Mouse (Mus musculus): ENCODE data around the gene Kcnc3. TPM values are rescaled to one million over a fixed set of nuclear protein-coding genes. Genes with fewer than 3 reads are reported as not detected.
A peak's percentile ranks its signal among the peaks of the same experiment; 100 is the strongest.

The Kcnc3 gene
- total RNA-seq, 2 experiments from 2014 or later = 184 to 186 TPM

- peak overlapping the region; percentile 90 for H3K27ac ChIP-seq
- DNase-seq (ENCODE audit: low spot score in 2 of 2) = peak; percentile 41 to 64
- no peak for TF ChIP-seq CTCF (conservative IDR thresholded peaks at IDR 0.05)
- peak overlapping the region; percentile 99 for H3K4me3 ChIP-seq
Measured at GRCm38 (mm10) chr7:44553196-44553764, 37.2 kb upstream of the Kcnc3 start.

GRCm38 (mm10) chr7:44553826-44554225 is 36.6 kb upstream of the Kcnc3 start, which contains the start of gene Nr1h2:
TSS of gene Nr1h2 (minus strand) at chr7:44553951.
- Histone ChIP-seq H3K4me3 (peak within 1 kb of the TSS; percentile 99), H3K27ac (peak within 1 kb of the TSS; percentile 90)
- TF ChIP-seq CTCF (conservative IDR thresholded peaks at IDR 0.05) = peak; percentile 51
- DNase-seq (ENCODE audit: low spot score in 2 of 2) = peak; percentile 96 to 98

- no peak for DNase-seq (ENCODE audit: low spot score in 2 of 2)
- Histone ChIP-seq H3K4me3 (no peak overlapping the region), H3K27ac (no peak overlapping the region)
- TF ChIP-seq CTCF (conservative IDR thresholded peaks at IDR 0.05) = no peak
Measured at GRCm38 (mm10) chr7:44557629-44558028, 32.8 kb upstream of the Kcnc3 start.

GRCm38 (mm10) chr7:44560435-44561400 is 29.7 kb upstream of the Kcnc3 start:
- H3K27ac ChIP-seq = no peak overlapping the region
- DNase-seq (ENCODE audit: low spot score in 2 of 2) = peak; percentile 73 to 84
- H3K4me3 ChIP-seq = no peak overlapping the region
- peak; percentile 87 for TF ChIP-seq CTCF (conservative IDR thresholded peaks at IDR 0.05)

GRCm38 (mm10) chr7:44563284-44563683 is 27.2 kb upstream of the Kcnc3 start:
- no peak for DNase-seq (ENCODE audit: low spot score in 2 of 2)
- Histone ChIP-seq H3K27ac (no peak overlapping the region), H3K4me3 (no peak overlapping the region)
- no peak for TF ChIP-seq CTCF (conservative IDR thresholded peaks at IDR 0.05)

GRCm38 (mm10) chr7:44564486-44564885 is 26.0 kb upstream of the Kcnc3 start:
- H3K27ac ChIP-seq = no peak overlapping the region
- no peak for TF ChIP-seq CTCF (conservative IDR thresholded peaks at IDR 0.05)
- no peak for DNase-seq (ENCODE audit: low spot score in 2 of 2)
- H3K4me3 ChIP-seq = no peak overlapping the region

GRCm38 (mm10) chr7:44565414-44565813 is 25.1 kb upstream of the Kcnc3 start:
- H3K27ac ChIP-seq = no peak overlapping the region
- no peak for TF ChIP-seq CTCF (conservative IDR thresholded peaks at IDR 0.05)
- H3K4me3 ChIP-seq = no peak overlapping the region
- no peak for DNase-seq (ENCODE audit: low spot score in 2 of 2)

- no peak overlapping the region for H3K27ac ChIP-seq
- no peak overlapping the region for H3K4me3 ChIP-seq
- DNase-seq (ENCODE audit: low spot score in 2 of 2) = no peak
- no peak for TF ChIP-seq CTCF (conservative IDR thresholded peaks at IDR 0.05)
Measured at GRCm38 (mm10) chr7:44568803-44569202, 21.7 kb upstream of the Kcnc3 start.

GRCm38 (mm10) chr7:44570989-44571388 is 19.5 kb upstream of the Kcnc3 start:
- no peak overlapping the region for H3K27ac ChIP-seq
- no peak for TF ChIP-seq CTCF (conservative IDR thresholded peaks at IDR 0.05)
- no peak overlapping the region for H3K4me3 ChIP-seq
- DNase-seq (ENCODE audit: low spot score in 2 of 2) = no peak

GRCm38 (mm10) chr7:44571811-44572210 is 18.7 kb upstream of the Kcnc3 start:
- DNase-seq (ENCODE audit: low spot score in 2 of 2) = no peak
- no peak for TF ChIP-seq CTCF (conservative IDR thresholded peaks at IDR 0.05)
- Histone ChIP-seq H3K4me3 (no peak overlapping the region), H3K27ac (no peak overlapping the region)

- Histone ChIP-seq H3K4me3 (no peak within 1 kb of the TSS), H3K27ac (no peak within 1 kb of the TSS)
- no peak for DNase-seq (ENCODE audit: low spot score in 2 of 2)
- TF ChIP-seq CTCF (conservative IDR thresholded peaks at IDR 0.05) = no peak
Measured at GRCm38 (mm10) chr7:44572213-44572701, 18.2 kb upstream of the Kcnc3 start, which contains the start of gene Napsa. TSS of gene Napsa (plus strand) at chr7:44572380.

- Histone ChIP-seq H3K4me3 (no peak overlapping the region), H3K27ac (no peak overlapping the region)
- no peak for TF ChIP-seq CTCF (conservative IDR thresholded peaks at IDR 0.05)
- DNase-seq (ENCODE audit: low spot score in 2 of 2) = no peak
Measured at GRCm38 (mm10) chr7:44572956-44573484, 17.4 kb upstream of the Kcnc3 start.

- peak; percentile 18 for TF ChIP-seq CTCF (conservative IDR thresholded peaks at IDR 0.05)
- H3K27ac ChIP-seq = no peak overlapping the region
- no peak overlapping the region for H3K4me3 ChIP-seq
Measured at GRCm38 (mm10) chr7:44576333-44576844, 14.1 kb upstream of the Kcnc3 start.

More at GRCm38 (mm10) chr7:44576333-44576844, 14.1 kb upstream of the Kcnc3 start:
- no peak for DNase-seq (ENCODE audit: low spot score in 2 of 2)

All from layer of hippocampus, adult 2 months (tissue).